Mouse (Mus musculus) cortical plate, adult 2 months (tissue): ENCODE results near the gene Akain1.

Experiments
- CTCF ChIP-seq: fragments of 200-500 bp; IDR thresholded peaks from 2 replicates; pipeline ENCODE4 v1.5.1; 2011; ENCODE audit warnings: mild to moderate bottlenecking, control low read depth, low read length; ENCODE audit not compliant: insufficient read depth; ENCODE audit errors: extremely low read depth
- POLR2A ChIP-seq: fragments of 200-500 bp; IDR thresholded peaks from 2 replicates; pipeline ENCODE4 v1.6.1; 2011; ENCODE audit warnings: mild to moderate bottlenecking, low read length, control low read depth; ENCODE audit not compliant: insufficient read depth; ENCODE audit errors: extremely low read depth

DNA sequence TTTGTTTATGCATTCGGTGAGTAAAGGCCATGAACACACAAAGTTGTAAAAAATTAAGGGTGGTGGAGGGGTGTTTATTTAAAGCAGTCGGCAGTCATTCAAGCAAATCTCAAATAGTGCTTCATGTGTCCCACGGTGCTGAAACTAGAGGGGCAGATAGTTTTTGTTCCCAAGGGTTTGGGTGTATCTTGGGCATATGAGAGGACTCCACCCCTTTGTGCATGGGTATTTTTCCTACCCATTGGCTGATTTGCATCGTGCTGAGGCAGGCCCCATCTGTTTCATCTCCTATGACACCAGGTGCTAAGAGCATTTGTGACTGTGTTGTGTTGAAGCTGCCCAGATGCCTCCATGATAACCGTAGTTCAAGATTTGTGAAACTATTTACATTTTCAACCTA lies 1.3 kb upstream of the Akain1 start:
- TF ChIP-seq POLR2A (no peak), CTCF (no peak)
